Mouse (Mus musculus) frontal cortex, postnatal 36 days (tissue): ENCODE measurements around the gene Rnf123.
A peak's percentile ranks its signal among the peaks of the same experiment; 100 is the strongest.

ENCODE experiments used
- DNase-seq, 2 experiments: peaks; one replicate each; pipeline ENCODE4 v3.0.0; 2022; ENCODE audit warnings: low spot score in 2 of 2

Gene Rnf123

GRCm38 (mm10) chr9:108104766-108105548, 21.8 kb upstream of the Rnf123 start:
- DNase-seq: no peak

- DNase-seq: no peak
Observed at GRCm38 (mm10) chr9:108099619-108100018, 16.5 kb upstream of the Rnf123 start.

- no peak for DNase-seq
Observed at GRCm38 (mm10) chr9:108095949-108096712, 13.0 kb upstream of the Rnf123 start.

- peak; percentile 54 to 65 for DNase-seq
Observed at GRCm38 (mm10) chr9:108095518-108095917, 12.4 kb upstream of the Rnf123 start.

GRCm38 (mm10) chr9:108094998-108095411, 11.9 kb upstream of the Rnf123 start:
- peak in 1 of 2 experiments; percentile 27 for DNase-seq

DNA sequence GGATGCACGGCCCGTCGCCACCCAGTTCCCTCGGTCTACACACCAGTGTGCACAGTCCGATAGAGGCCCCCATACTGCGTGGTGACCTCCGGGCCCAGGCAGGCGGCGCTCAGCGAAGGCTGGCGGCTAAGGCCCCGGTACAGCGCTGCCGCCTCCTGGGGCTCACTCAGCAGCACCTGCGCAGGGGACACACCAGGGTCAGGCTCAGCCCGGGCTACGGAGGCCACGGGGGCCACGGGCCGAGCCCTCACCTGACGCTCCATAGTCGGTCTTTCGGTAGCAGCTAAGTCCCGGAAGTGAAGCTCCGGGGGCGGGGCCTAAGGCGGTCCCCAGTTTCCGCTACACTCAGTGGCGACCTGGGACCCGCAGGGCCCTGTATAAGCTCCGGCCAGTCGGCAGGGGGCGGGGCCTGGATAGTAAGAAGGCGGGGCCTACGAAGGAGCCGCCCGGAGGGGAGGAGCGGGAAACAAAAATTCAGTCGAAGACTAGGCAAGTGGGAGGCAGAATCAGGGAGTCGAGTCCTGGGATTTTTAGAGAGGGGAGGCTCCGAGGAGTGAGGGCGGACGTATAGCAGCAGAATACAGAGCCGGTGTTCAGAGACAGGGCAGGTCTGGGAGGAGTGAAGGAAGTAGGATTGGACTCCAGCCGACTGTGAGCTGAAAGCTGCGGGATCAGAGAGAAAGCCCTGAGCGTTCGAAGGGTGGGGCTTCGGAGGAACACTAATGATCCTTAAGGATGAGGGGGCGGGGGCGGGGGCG, 11.2 kb upstream of the Rnf123 start, which contains the start of gene Apeh:
Gene Apeh (minus strand): TSS at position 423 of the 758 bp plus-strand sequence.
- peak; percentile 80 to 83 for DNase-seq

- no peak for DNase-seq
Observed at GRCm38 (mm10) chr9:108093586-108093985, 10.4 kb upstream of the Rnf123 start.

GRCm38 (mm10) chr9:108090611-108091120, 7.5 kb upstream of the Rnf123 start:
- no peak for DNase-seq

DNA sequence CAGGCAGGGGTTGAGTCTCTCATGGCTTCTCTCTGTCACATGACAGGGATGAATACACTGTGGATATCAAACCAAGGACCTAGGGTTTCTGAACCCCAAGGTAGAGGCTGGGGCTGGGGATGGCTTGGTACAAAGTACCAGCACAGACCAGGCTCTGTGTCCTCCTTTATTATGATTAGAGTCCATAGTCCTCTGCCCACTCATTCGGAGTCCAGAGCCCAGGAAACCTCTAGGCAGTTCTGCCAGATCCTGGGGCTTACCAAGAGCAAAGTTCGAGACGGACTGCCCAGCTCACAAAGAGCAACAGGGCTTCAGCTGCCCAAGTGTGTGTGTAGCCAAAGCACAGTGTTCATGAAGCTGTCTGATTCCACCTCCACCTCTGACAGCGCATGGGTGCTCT, 2.1 kb upstream of the Rnf123 start:
- no peak for DNase-seq

DNA sequence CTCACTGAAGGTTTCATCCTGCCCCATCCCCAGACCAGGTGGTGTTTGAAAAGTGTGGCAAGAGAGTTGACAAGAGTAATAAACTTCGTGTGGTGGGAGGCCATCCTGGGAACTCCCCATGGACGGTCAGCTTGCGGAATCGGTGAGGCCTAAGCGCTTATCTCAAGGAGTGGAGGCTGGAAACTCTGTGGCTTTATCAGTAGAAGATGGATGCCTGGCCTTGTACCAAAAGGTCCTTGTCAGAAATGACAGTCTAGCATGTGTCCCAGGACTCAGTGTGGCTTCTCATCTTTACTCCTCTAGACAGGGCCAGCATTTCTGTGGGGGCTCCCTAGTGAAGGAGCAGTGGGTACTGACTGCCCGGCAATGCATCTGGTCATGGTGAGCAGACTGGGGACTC, 415 bp upstream of the Rnf123 start:
- DNase-seq: no peak

GRCm38 (mm10) chr9:108082549-108082948, 597 bp downstream of the Rnf123 start:
- no peak for DNase-seq

DNA sequence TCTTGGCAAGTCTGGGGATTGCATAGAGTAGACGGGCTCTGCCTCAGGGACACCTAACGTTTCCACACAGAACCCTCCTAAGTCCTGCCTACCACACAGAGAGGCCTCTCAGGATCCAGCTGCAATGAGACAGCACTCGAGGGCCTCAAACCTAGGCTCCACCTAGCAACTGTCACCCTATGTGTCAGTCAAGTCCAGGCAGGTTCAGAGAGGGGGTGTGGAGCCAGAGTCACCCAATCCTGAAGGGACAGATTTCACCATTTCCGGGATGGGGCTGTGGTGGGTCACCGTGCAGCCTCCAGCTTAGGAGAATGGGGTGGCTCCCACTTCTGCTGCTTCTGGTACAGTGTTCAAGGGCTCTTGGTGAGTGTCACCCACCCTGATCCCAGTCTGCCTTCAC, 3.0 kb downstream of the Rnf123 start, which contains the start of gene Mst1:
Gene Mst1 (plus strand): TSS at position 269 of the 400 bp plus-strand sequence.
- DNase-seq: no peak

- no peak for DNase-seq
Observed at GRCm38 (mm10) chr9:108073141-108073930, 9.8 kb downstream of the Rnf123 start.

DNA sequence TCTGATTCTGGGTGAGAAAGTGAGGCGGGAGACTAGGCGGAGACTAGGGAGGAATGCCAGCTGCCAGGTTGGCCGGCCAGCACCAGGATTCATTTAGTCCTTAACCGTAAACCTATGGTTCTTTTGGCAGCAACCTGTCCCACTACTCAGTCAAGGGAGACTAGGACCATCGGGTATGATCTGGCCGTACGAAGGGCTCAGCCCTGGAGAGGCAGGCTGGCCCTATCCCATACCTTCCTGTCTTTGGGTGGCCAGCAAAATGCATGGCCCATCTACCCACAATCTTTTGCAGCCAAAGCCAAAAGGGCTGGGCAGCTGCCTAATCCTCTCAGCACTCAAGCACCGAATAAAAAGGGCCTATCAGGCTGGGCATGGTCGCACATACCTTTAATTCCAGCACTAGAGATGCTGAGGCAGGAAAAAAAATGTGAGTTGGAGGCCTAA, 10.6 kb downstream of the Rnf123 start:
- DNase-seq: no peak

- no peak for DNase-seq
Observed at GRCm38 (mm10) chr9:108071801-108072200, 11.3 kb downstream of the Rnf123 start.

GRCm38 (mm10) chr9:108069529-108069928, 13.6 kb downstream of the Rnf123 start:
- no peak for DNase-seq

- no peak for DNase-seq
Observed at GRCm38 (mm10) chr9:108069007-108069406, 14.1 kb downstream of the Rnf123 start.

DNA sequence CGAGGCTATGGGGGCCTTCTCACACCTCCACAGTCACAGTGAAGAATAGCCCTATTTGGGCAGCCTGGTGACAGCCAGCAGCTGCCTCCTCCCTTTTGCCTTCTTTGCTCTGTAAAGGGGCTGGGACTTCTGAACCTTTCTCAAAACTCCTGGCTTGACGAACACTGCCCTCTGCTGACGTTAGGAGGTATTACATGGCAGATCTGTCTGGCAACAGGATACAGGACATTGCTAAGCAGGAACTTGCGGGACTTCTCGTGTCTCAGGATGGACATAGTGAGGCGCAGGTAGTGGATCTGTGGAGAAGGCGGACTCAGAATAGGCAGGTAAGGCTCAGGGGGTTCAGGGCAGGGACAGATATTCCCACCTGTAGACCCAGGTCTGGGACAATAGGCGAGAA, 15.2 kb downstream of the Rnf123 start:
- DNase-seq: peak; percentile 79 to 88

- no peak for DNase-seq
Observed at GRCm38 (mm10) chr9:108067199-108067598, 15.9 kb downstream of the Rnf123 start.

GRCm38 (mm10) chr9:108065491-108066011, 17.6 kb downstream of the Rnf123 start:
- peak; percentile 65 to 79 for DNase-seq

- DNase-seq: no peak
Observed at GRCm38 (mm10) chr9:108063361-108063760, 19.8 kb downstream of the Rnf123 start.
